Mouse (Mus musculus) heart, postnatal 4 days (tissue): Measurements from ENCODE around the gene Lrrc20. TPM values are rescaled to one million over a fixed set of nuclear protein-coding genes. Genes with fewer than 3 reads are reported as not detected.

ENCODE experiments used
- total RNA-seq, 2 experiments: library from RNA; stranded (reverse); gene quantifications; 2 replicates each; pipeline ENCODE4 v1.2.3; 2021

The Lrrc20 gene
- total RNA-seq, 2 experiments from 2014 or later: 16.4 to 17.1 TPM

Other genes starting within 250 kb of the Lrrc20 start
- gene Adamts14, start 202.4 kb upstream of the Lrrc20 start, total RNA-seq: 1 to 10 TPM; 6.9 to 7.5 TPM
- under 1 TPM in 1 of 2 experiments, not detected in 1; 0.09 TPM for gene Prf1, start 178.0 kb upstream of the Lrrc20 start, total RNA-seq
- gene Pald1, start 92.3 kb upstream of the Lrrc20 start, total RNA-seq: 10 to 100 TPM; 38.1 to 38.9 TPM
- under 1 TPM; 0.24 to 0.32 TPM for gene Nodal, start 57.8 kb upstream of the Lrrc20 start, total RNA-seq
- 10 to 100 TPM; 95.4 to 95.9 TPM for gene Eif4ebp2, start 23.1 kb upstream of the Lrrc20 start, total RNA-seq
- gene Npffr1, start 119.7 kb downstream of the Lrrc20 start, total RNA-seq: under 1 TPM in 1 of 2 experiments, not detected in 1; 0.07 TPM
- 10 to 100 TPM; 55.2 to 61.6 TPM for gene Ppa1, start 172.8 kb downstream of the Lrrc20 start, total RNA-seq
- gene Sar1a, start 204.5 kb downstream of the Lrrc20 start, total RNA-seq: 100 to 1,000 TPM; 151 to 153 TPM
- gene Tysnd1, start 219.7 kb downstream of the Lrrc20 start, total RNA-seq: 10 to 100 TPM; 21.0 to 22.6 TPM
- 10 to 100 TPM; 33.3 to 35.5 TPM for gene Aifm2, start 239.5 kb downstream of the Lrrc20 start, total RNA-seq